In genomic region chr6:72200595-72201256, GRCm38 (mm10) we compare ENCODE assay signal across 8 mouse cellular contexts. TPM values are rescaled to one million over a fixed set of nuclear protein-coding genes. Genes with fewer than 3 reads are reported as not detected.
DNase-seq lines count a peak whose midpoint lies in the region; ATAC-seq and TF ChIP-seq lines count a peak whose summit lies in the region.

No protein-coding gene starts in this region.

- no peaks in the 10 kb centered on the region for H3K36me3 ChIP-seq in hindbrain, embryonic 11.5 days (ENCODE audit: control insufficient read depth, insufficient read depth, low read length)
- H3K36me3 ChIP-seq in hindbrain, embryonic 13.5 days: no peaks in the 10 kb centered on the region
- no peaks in the 10 kb centered on the region for H3K36me3 ChIP-seq in thymus, adult 2 months (ENCODE audit: control insufficient read depth, insufficient read depth, low read length)

- no peak overlapping the region for H3K9ac ChIP-seq in hindbrain, embryonic 11.5 days (ENCODE audit: low read depth, low read length)
- no peak overlapping the region for H3K9ac ChIP-seq in hindbrain, embryonic 13.5 days

- TF ChIP-seq CTCF in thymus, adult 2 months (IDR thresholded peaks at IDR 0.05; ENCODE audit: borderline replicate concordance, control insufficient read depth, extremely low read depth, insufficient read depth, low read length, poor library complexity): no peak

- intact Hi-C loops in gastrocnemius, postnatal 36 days (cut with DNase I): no loop called here

- no peaks in the 10 kb centered on the region for H3K27me3 ChIP-seq in hindbrain, embryonic 11.5 days (ENCODE audit: control insufficient read depth, insufficient read depth, low read length)
- peaks cover 21% of the 10 kb centered on the region for H3K27me3 ChIP-seq in hindbrain, embryonic 13.5 days
- no peaks in the 10 kb centered on the region for H3K27me3 ChIP-seq in thymus, adult 2 months (ENCODE audit: control insufficient read depth, insufficient read depth, low read length)

- peak; percentile 41 for DNase-seq in hindbrain, embryonic 11.5 days (ENCODE audit: low spot score)
- DNase-seq in gastrocnemius, postnatal 36 days: peak; percentile 55 to 63
- DNase-seq in kidney, adult 8-10 months: peak; percentile 39 to 44
- DNase-seq in lung, postnatal 4 days: peak; percentile 43 to 68
- no peak for DNase-seq in thymus, adult 2 months
- no peak for DNase-seq in urinary bladder, postnatal 10 days (ENCODE audit: low spot score)

- peak; percentile 63; the same call in 1 of the 2 replicates for ATAC-seq in hindbrain, embryonic 11.5 days (ENCODE audit: low FRiP score)
- no peak for ATAC-seq in hindbrain, embryonic 13.5 days (ENCODE audit: low FRiP score)
- no peak for ATAC-seq in CD4-positive, CD25-positive, alpha-beta regulatory T cell, adult 4 months

- H3K27ac ChIP-seq in hindbrain, embryonic 11.5 days (ENCODE audit: low read depth, low read length): peak overlapping the region; percentile 12; the same call in 1 of the 2 replicates
- no peak overlapping the region for H3K27ac ChIP-seq in hindbrain, embryonic 13.5 days
- no peak overlapping the region for H3K27ac ChIP-seq in thymus, adult 2 months (ENCODE audit: control insufficient read depth, insufficient read depth, low read length)

- 0 out of 2 replicates have a peak, but pooled peaks cover 2% of the 10 kb centered on the region for H3K4me1 ChIP-seq in hindbrain, embryonic 11.5 days (replicated peaks; ENCODE audit: control insufficient read depth, insufficient read depth, low read length)
- H3K4me1 ChIP-seq in hindbrain, embryonic 13.5 days (replicated peaks): peaks cover 10% of the 10 kb centered on the region
- H3K4me1 ChIP-seq in thymus, adult 2 months (replicated peaks; ENCODE audit: control insufficient read depth, insufficient read depth, low read length): peaks cover 2% of the 10 kb centered on the region; the same call in 1 of the 2 replicates

- no peak overlapping the region for H3K4me2 ChIP-seq in hindbrain, embryonic 11.5 days (replicated peaks; ENCODE audit: low read depth, low read length)
- no peak overlapping the region for H3K4me2 ChIP-seq in hindbrain, embryonic 13.5 days

- H3K9me3 ChIP-seq in hindbrain, embryonic 11.5 days (ENCODE audit: control insufficient read depth, low read length): no peaks in the 10 kb centered on the region
- H3K9me3 ChIP-seq in hindbrain, embryonic 13.5 days: no peaks in the 10 kb centered on the region

- H3K4me3 ChIP-seq in hindbrain, embryonic 11.5 days (ENCODE audit: low read depth, low read length): no peak overlapping the region
- no peak overlapping the region for H3K4me3 ChIP-seq in hindbrain, embryonic 13.5 days
- no peak overlapping the region for H3K4me3 ChIP-seq in thymus, adult 2 months (ENCODE audit: control insufficient read depth, insufficient read depth, low read length)

- no peak for TF ChIP-seq POLR2A in thymus, adult 2 months (IDR thresholded peaks at IDR 0.05; ENCODE audit: control insufficient read depth, extremely low read depth, insufficient read depth, low read length, poor library complexity)

- 24% methylated on average over 11 of the region's 11 CpGs for WGBS in hindbrain, embryonic 11.5 days
- WGBS in hindbrain, embryonic 13.5 days: 39% methylated on average over 11 of the region's 11 CpGs
- WGBS in thymus, adult 2 months: 93% methylated on average over 11 of the region's 11 CpGs

RNA-seq across cellular contexts. Expression of gene Atoh8, which starts 34.7 kb away (rescaled TPM):
- 9.2 and 9.6 TPM in 2 replicates for polyA plus RNA-seq in hindbrain, embryonic 11.5 days (2014; fragmentation: Nextera tagmentation; extraction: Ambion mirVana)
- polyA plus RNA-seq in hindbrain, embryonic 13.5 days (2015; fragmentation: Nextera tagmentation; extraction: Ambion mirVana): 3.2 and 4.2 TPM in 2 replicates
- 1 to 10 TPM; 5.2 to 5.7 TPM for total RNA-seq in gastrocnemius, postnatal 36 days (2021)
- polyA plus RNA-seq in CD4-positive, CD25-positive, alpha-beta regulatory T cell, adult 4 months (2017; shearing (Covaris generic)): not detected
- polyA plus RNA-seq in thymus, adult 2 months (2012; rRNA removed): 3.6 and 3.8 TPM in 2 replicates

Comparison
In these comparisons a context has a peak if more than half of its experiments do, and no peak if none do; other contexts are left out.
1. DNase-seq: peak in hindbrain, embryonic 11.5 days (single experiment), gastrocnemius, postnatal 36 days (2 of 2), kidney, adult 8-10 months (2 of 2) and lung, postnatal 4 days (2 of 2); none in thymus, adult 2 months (single experiment) and urinary bladder, postnatal 10 days (single experiment).